Mouse (Mus musculus) neutrophil, adult 65 days (primary cell): ENCODE data around the gene Krtap4-1. TPM values are rescaled to one million over a fixed set of nuclear protein-coding genes. Genes with fewer than 3 reads are reported as not detected.

ENCODE experiments used
- total RNA-seq: library from RNA; stranded (reverse); gene quantifications from 2 replicates; pipeline ENCODE4 v1.2.4, GENCODE M21; 2023

Gene Krtap4-1
- total RNA-seq: not detected in 2 replicates

DNA sequence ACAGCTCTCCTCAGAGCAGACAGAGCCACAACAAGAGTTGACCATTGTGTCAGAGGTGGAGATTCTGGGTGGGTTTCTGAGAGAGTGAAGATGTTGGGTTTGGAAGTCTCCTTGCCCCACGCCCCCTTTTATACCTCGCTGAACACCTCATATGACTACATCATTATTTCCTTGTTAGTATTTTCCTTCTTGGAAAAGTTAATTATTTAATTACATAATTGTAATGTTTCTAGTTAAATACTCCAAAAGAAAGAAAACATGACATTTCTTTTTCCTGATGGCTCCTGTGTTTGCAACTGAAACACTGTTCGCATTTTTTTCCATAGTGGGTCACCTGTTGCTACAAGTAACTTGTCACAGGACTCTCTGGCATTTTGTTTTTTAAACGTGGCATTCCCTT is at the start of gene Krtap4-1:
Krtap4-1 (minus strand) TSS at position 101 of the 400 bp plus-strand sequence.

DNA sequence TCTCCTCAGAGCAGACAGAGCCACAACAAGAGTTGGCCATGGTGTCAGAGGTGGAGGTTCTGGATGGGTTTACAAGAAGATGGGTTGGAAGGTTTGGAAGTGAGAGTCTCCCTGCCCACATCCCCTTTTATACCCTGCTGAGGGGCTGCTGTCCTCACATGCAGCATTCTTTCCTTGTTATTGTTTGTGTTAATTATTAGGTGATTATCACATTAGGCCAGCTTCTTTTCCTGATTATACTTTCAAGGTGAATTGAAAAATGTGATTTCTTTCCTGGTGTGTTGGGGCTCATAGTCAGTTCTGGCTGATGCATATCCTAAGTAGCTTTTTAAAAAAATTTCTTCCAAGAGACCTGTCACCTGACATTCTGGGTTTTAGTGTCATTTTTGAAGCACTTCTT is 37.8 kb upstream of the Krtap4-1 start, which contains the start of gene Krtap4-6:
Krtap4-6 (minus strand) TSS at position 101 of the 400 bp plus-strand sequence.

DNA sequence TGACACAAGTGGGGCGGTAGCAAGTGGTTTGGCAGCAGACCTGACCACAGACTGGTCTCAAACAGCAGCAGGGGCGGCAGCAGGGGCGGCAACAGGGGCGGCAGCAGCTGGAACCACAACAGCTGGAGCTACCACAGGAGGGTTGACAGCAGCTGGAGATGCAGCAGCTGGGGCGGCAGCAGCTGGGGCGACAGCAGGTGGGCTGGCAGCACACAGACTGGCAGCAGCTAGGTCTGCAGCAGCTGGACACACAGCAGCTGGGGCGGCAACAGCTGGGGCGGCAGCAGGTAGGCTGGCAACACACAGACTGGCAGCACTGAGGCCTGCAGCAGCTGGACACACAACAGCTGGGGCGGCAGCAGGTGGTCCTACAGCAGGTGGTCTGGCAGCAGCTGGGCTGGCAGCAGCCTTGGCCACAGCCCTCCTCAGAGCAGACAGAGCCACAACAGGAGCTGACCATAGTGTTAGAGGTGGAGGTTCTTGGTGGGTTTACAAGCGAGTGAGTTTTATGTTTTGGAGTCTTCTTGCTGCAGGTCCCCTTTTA is 30.5 kb upstream of the Krtap4-1 start, which contains the start of gene Gm11563:
Gm11563 (minus strand) TSS at position 494 of the 544 bp plus-strand sequence.

DNA sequence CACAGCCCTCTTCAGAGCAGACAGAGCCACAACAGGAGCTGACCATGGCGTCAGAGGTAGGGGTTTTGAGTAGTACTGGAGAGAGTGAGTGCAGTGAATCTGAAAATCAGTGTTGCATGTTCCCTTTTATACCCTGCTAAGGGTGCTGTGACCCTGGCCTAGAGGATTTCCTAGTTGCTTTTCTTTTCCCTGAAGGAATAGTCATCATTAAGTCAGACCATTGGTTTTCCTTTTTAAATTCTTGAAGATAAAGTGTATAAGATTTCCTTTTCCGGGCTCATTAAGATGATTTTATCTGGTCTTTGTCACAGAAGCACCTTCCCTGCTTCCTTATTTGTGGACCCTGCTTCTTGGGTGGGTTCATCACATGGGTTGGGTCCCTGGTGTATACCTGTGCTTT is 22.1 kb upstream of the Krtap4-1 start, which contains the start of gene Gm11555:
Gm11555 (minus strand) TSS at position 101 of the 400 bp plus-strand sequence.

DNA sequence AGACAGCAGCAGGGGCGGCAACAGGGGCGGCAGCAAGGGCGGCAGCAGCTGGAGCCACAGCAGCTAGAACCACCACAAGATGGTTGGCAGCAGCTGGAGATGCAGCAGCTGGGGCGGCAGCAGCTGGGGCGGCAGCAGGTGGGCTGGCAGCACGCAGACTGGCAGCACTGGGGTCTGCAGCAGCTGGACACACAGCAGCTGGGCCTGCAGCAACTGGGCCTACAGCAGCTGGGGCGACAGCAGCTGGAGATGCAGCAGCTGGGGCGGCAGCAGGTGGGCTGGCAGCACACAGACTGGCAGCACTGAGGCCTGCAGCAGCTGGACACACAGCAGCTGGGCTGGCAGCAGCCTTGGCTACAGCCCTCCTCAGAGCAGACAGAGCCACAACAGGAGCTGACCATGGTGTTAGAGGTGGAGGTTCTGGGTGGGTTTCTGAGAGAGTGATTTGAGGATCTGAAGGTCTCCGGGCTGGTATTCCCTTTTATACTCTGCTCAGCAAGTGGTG is 15.6 kb upstream of the Krtap4-1 start, which contains the start of gene Krtap4-7:
Krtap4-7 (minus strand) TSS at position 455 of the 505 bp plus-strand sequence.

DNA sequence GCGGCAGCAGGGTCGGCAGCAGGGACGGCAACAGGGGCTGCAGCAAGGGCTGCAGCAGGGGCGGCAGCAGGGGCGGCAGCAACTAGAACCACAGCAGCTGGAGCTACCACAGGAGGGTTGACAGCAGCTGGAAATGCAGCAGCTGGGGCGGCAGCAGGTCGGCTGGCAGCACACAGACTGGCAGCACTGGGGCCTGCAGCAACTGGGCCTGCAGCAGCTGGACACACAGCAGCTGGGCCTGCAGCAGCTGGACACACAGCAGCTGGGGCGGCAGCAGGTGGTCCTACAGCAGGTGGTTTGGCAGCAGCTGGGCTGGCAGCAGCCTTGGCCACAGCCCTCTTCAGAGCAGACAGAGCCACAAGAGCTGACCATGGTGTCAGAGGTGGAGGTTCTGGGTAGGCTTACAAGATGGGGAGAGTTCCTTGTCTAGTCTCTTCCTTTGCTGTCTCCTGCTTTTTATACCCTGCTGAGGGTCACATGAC is 6.7 kb upstream of the Krtap4-1 start, which contains the start of gene Krtap4-2:
Krtap4-2 (minus strand) TSS at position 432 of the 482 bp plus-strand sequence.

DNA sequence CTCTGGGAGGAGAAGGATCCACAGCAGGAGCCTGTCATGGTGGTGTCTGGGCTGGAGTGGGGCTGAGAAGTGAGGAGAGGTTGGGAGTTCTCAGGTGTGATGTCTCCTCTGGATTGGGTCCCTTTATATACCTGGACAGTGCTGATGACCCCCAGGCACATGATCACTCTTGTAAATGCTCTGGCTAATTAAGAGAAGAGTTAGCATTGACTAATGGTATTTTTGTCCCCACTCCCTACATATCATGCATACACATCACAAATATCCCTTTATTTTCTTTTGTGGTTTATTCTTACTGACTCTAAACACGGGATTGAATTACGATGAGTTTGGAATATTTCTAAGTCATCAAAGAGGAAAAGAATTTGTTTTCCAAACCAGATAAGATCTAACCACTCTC is 7.7 kb downstream of the Krtap4-1 start, which contains the start of gene Gm11562:
Gm11562 (minus strand) TSS at position 101 of the 400 bp plus-strand sequence.

DNA sequence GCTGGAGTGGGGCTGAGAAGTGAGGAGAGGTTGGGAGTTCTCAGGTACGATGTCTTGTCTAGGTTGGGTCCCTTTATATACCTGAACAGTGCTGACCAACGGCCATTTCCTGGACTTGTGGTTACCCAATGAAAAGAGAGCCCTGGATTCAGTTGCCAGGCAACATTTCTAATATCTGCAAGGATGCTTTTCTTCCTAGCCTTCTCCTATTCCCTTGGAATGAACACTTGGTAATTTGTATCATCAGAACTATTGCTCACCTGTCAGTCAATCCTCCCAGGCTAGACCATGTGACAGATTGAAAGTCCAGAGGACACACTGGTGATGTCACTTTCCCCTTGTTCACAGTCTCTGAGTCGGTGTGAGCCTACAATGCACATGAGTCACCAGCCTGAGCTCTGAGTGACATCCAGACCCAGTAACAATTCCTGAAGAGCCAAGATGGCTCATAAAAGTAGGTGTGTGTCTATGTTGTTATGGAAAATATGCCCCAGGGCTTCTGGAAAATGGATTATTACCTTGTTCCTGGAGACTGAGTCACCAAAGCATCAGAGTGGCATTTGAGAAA is 13.2 kb downstream of the Krtap4-1 start, which contains the start of gene Krtap2-4:
Krtap2-4 (minus strand) TSS at position 51 of the 568 bp plus-strand sequence.

DNA sequence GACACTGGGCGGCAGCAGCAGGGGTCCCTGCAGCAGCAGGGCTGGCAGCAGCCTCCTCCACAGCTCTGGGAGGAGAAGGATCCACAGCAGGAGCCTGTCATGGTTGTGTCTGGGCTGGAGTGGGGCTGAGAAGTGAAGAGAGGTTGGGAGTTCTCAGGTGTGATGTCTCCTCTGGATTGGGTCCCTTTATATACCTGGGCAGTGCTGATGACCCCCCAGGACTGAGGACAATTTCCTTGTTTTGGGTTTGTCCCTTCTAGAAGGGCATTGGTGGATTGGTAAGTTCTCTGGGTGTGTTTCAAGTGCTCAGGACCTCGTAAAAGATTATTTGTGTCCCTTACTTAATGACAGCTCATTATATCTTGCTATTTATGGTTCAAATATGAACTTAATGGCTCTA is 17.9 kb downstream of the Krtap4-1 start, which contains the start of gene Gm11937:
Gm11937 (minus strand) TSS at position 101 of the 400 bp plus-strand sequence.

DNA sequence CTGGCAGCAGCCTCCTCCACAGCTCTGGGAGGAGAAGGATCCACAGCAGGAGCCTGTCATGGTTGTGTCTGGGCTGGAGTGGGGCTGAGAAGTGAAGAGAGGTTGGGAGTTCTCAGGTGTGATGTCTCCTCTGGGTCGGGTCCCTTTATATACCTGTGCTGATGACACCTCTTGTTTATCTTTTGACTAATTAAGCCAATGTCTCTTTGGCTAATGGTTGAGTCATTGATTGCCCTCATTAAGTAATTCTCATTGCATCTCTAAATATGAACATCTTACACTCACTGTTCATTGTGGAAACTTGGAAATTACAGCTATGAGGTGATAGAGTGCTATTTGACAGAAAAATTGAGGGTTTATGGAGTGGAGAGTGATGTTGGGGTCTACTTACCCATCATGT is 24.8 kb downstream of the Krtap4-1 start, which contains the start of gene Gm11938:
Gm11938 (minus strand) TSS at position 101 of the 400 bp plus-strand sequence.

DNA sequence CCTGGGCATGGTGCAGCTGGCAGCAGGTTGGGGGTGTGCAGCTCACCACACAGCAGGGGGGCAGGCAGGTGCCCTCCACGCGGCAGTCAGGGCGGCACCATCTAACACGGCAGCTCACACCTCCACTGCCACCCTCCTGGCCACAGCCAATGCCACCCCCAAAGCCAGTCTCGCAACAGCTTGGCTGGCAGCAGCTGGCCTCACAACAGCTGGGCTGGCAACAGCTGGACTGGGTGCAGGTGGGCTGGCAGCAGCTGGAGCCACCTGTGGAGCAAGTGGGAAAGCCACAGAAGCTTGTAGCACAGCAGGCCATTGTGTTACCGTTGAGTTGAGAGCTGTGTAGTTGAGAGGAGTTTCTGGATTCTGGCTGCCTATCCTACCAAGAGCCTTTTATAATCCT is 30.3 kb downstream of the Krtap4-1 start, which contains the start of gene Krtap9-3:
Krtap9-3 (minus strand) TSS at position 364 of the 400 bp plus-strand sequence.

DNA sequence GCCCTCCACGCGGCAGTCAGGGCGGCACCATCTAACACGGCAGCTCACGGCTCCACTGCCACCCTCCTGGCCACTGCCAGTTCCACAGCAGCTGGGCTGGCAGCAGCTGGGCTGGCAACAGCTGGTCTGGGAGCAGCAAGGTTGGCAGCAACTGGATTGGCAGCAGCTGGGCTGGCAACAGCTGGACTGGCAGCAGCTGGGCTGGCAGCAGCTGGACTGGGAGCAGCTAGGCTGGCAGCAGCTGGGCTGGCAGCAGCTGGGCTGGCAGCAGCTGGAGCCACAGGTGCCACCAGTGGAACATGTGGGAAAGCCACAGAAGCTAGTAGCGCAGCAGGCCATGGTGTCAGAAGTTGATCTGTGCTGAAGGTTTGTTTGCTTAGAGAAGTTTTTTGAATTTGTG is 37.1 kb downstream of the Krtap4-1 start, which contains the start of gene Krtap1-3:
Krtap1-3 (minus strand) TSS at position 359 of the 400 bp plus-strand sequence.

DNA sequence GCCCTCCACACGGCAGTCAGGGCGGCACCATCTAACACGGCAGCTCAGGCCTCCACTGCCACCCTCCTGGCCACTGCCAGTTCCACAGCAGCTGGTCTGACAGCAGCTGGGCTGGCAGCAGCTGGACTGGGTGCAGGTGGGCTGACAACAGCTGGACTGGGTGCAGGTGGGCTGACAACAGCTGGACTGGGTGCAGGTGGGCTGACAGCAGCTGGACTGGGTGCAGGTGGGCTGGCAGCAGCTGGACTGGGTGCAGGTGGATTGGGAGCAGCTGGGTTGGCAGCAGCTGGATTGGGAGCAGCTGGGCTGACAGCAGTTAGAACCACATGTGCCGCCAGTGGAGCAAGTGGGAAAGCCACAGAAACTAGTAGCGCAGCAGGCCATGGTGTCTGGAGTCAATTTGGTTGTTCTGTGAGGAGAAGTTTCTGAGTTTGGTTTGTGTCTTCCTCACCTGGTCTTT is 44.8 kb downstream of the Krtap4-1 start, which contains the start of gene Krtap1-4:
Krtap1-4 (minus strand) TSS at position 410 of the 460 bp plus-strand sequence.

DNA sequence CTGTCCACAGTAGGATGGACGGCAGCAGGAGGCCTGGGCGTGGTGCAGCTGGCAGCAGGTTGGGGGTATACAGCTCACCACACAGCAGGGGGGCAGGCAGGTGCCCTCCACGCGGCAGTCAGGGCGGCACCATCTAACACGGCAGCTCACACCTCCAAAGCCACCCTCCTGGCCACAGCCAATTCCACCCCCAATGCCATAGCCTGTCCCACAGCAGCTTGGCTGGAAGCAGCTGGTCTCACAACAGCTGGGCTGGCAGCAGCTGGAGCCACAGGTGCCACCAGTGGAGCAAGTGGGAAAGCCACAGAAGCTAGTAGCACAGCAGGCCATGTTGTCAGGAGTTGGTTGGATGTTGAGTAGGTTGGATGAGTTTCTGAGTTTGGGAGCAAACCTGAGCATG is 47.4 kb downstream of the Krtap4-1 start, which contains the start of gene Krtap1-5:
Krtap1-5 (minus strand) TSS at position 381 of the 400 bp plus-strand sequence.

Other genes with a start within 250 kb of the Krtap4-1 start
- not detected in 2 replicates for gene Krt10, start 238.9 kb downstream of the Krtap4-1 start, total RNA-seq
- gene Krt12, start 206.0 kb downstream of the Krtap4-1 start, total RNA-seq: not detected in 2 replicates
- not detected in 2 replicates for gene Krt20, start 190.1 kb downstream of the Krtap4-1 start, total RNA-seq
- gene Krt23, start 135.1 kb downstream of the Krtap4-1 start, total RNA-seq: not detected in 2 replicates
- gene Krt39, start 106.9 kb downstream of the Krtap4-1 start, total RNA-seq: not detected in 2 replicates
- not detected in 2 replicates for gene Krt40, start 85.1 kb downstream of the Krtap4-1 start, total RNA-seq
- not detected in 2 replicates for gene Krtap3-3, start 77.4 kb downstream of the Krtap4-1 start, total RNA-seq
- gene Krtap3-2, start 71.4 kb downstream of the Krtap4-1 start, total RNA-seq: not detected in 2 replicates
- gene Gm11939, start 68.8 kb downstream of the Krtap4-1 start, total RNA-seq: not detected in 2 replicates
- not detected in 2 replicates for gene Krtap3-1, start 61.6 kb downstream of the Krtap4-1 start, total RNA-seq
- not detected in 2 replicates for gene Krtap1-5, start 47.2 kb downstream of the Krtap4-1 start, total RNA-seq
- gene Krtap1-4, start 44.6 kb downstream of the Krtap4-1 start, total RNA-seq: not detected in 2 replicates
- not detected in 2 replicates for gene Krtap1-3, start 36.9 kb downstream of the Krtap4-1 start, total RNA-seq
- gene Krtap9-3, start 30.1 kb downstream of the Krtap4-1 start, total RNA-seq: not detected in 2 replicates
- not detected in 2 replicates for gene Gm11938, start 24.9 kb downstream of the Krtap4-1 start, total RNA-seq
- gene Gm11937, start 18.0 kb downstream of the Krtap4-1 start, total RNA-seq: not detected in 2 replicates
- not detected in 2 replicates for gene Krtap2-4, start 13.4 kb downstream of the Krtap4-1 start, total RNA-seq
- gene Gm11562, start 7.8 kb downstream of the Krtap4-1 start, total RNA-seq: not detected in 2 replicates
- not detected in 2 replicates for gene Krtap4-2, start 6.8 kb upstream of the Krtap4-1 start, total RNA-seq
- gene Krtap4-7, start 15.9 kb upstream of the Krtap4-1 start, total RNA-seq: not detected in 2 replicates
- not detected in 2 replicates for gene Gm11555, start 22.0 kb upstream of the Krtap4-1 start, total RNA-seq
- gene Gm11563, start 30.7 kb upstream of the Krtap4-1 start, total RNA-seq: not detected in 2 replicates
- not detected in 2 replicates for gene Krtap4-6, start 37.7 kb upstream of the Krtap4-1 start, total RNA-seq
- gene Gm14190, start 62.5 kb upstream of the Krtap4-1 start, total RNA-seq: not detected in 2 replicates
- gene Gm14180, start 106.1 kb upstream of the Krtap4-1 start, total RNA-seq: not detected in 2 replicates
- not detected in 2 replicates for gene Gm11595, start 144.7 kb upstream of the Krtap4-1 start, total RNA-seq
- not detected in 2 replicates for gene Krtap4-8, start 152.5 kb upstream of the Krtap4-1 start, total RNA-seq
- not detected in 2 replicates for gene Krtap4-9, start 157.0 kb upstream of the Krtap4-1 start, total RNA-seq
- gene Gm11596, start 165.2 kb upstream of the Krtap4-1 start, total RNA-seq: not detected in 2 replicates
- gene Gm11569, start 170.7 kb upstream of the Krtap4-1 start, total RNA-seq: not detected in 2 replicates
- gene Gm11554, start 176.2 kb upstream of the Krtap4-1 start, total RNA-seq: not detected in 2 replicates
- not detected in 2 replicates for gene Krtap4-13, start 181.7 kb upstream of the Krtap4-1 start, total RNA-seq
- gene Gm11564, start 187.4 kb upstream of the Krtap4-1 start, total RNA-seq: not detected in 2 replicates
- gene 2300003K06Rik, start 209.8 kb upstream of the Krtap4-1 start, total RNA-seq: not detected in 2 replicates
- gene Krtap4-16, start 223.4 kb upstream of the Krtap4-1 start, total RNA-seq: not detected in 2 replicates
- not detected in 2 replicates for gene Gm11568, start 229.7 kb upstream of the Krtap4-1 start, total RNA-seq
- gene Gm11559, start 236.2 kb upstream of the Krtap4-1 start, total RNA-seq: not detected in 2 replicates
- not detected in 2 replicates for gene Krtap9-1, start 245.2 kb upstream of the Krtap4-1 start, total RNA-seq